Mouse (Mus musculus): ENCODE measurements at regions not wholly inside any gene's neighbourhood (a gene's known extent, or its start where the extent isn't known, plus 50 kb on each side); places are given as distances from the start of the nearest gene placed in this dataset.

DNA sequence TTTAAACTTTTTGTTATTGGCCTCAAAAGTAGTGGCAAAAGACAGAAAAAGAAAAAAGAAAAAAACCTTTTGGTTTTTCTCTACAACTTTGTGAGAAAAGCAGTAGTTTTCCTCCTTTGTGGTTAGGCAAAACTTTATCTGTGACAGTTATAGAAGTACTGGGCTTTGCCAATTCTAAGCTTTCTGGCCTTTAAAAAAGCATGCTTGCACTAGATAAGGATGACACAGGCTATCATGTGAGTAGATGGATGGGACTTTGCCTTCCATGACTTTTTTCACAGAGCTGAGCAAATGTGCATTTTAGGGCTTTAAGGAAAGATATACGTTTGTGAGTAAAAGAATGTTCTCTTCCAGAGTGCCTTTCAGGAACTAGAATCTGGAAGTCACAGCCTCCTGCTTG lies 816.0 kb upstream of the Lcorl start:
- TF ChIP-seq CTCF (IDR thresholded peaks at IDR 0.05; ENCODE audit: extremely low read depth, insufficient read length, insufficient replicate concordance, low read depth, low read length) (no peak), POLR2A (IDR thresholded peaks at IDR 0.05; ENCODE audit: low read depth, low read length) (no peak)
